Mouse (Mus musculus) left cerebral cortex, adult 11 months (tissue): Measurements from ENCODE around the gene Plekhm1.
A peak's percentile ranks its signal among the peaks of the same experiment; 100 is the strongest.
"Not testable (repeated sequence)": the region's sequence is repeated elsewhere in the genome, so short reads cannot be mapped to it uniquely, and the experiment has no call there.

Source experiments
- DNase-seq: peaks from one replicate; pipeline ENCODE4 v3.0.0; 2022; ENCODE audit warnings: low spot score

Gene Plekhm1

DNA sequence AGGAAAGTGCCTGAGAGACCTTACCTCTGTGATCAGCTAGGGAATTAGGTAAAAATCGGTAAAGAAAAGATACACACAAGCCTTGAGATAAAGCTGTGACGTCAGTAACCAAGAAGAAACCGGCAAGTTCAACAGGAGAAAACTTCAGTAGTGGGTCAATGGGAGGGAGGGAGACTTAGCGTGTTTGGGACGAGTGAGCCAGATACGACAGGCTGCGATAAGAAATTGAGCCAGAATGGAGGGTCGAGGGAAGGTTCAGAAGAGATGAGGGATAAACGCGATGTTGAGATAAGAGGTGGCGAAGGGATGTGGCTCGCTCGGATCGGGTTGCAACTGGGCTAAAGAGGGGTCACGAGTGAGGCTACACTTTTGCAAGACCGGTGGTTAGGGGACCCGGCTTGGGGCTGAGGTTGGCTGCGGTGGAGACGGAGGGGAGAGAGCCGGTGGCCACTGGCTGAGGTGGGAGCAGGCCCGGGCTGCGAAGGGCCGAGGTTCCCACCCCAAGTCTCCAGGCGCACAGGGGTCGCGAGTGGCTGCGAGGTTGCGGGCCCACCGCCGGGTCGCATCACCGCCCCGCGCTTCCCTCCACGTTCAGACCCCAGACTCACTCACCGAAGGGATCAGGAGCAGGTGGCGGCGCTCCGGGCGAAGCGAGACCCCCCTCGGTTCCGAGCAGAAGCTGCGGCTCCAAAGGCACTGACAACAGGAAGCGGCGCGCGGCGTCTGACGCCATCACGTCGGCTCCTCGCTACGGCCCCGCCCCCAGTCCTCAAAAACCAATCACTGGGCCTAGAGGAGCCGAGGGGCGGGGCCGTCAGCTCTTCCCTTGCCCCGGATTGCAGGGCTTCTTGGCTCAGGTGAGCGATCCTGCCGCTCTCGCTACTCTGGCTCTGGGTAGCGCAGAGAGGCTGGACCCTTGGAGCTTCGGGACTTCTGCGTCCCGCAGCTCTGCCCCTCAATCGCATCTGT is at the start of gene Plekhm1:
Gene Plekhm1 (minus strand): TSS at position 707 of the 969 bp plus-strand sequence.
- DNase-seq, result peak; percentile 92

- not testable (repeated sequence) for DNase-seq
These were observed 38.6 kb upstream of the Plekhm1 start for GRCm38 (mm10) chr11:103451105-103451504.

- not testable (repeated sequence) for DNase-seq
These were observed 37.2 kb upstream of the Plekhm1 start for GRCm38 (mm10) chr11:103449721-103450120.

- DNase-seq, result no peak
These were observed 31.2 kb upstream of the Plekhm1 start for GRCm38 (mm10) chr11:103443678-103444077.

DNA sequence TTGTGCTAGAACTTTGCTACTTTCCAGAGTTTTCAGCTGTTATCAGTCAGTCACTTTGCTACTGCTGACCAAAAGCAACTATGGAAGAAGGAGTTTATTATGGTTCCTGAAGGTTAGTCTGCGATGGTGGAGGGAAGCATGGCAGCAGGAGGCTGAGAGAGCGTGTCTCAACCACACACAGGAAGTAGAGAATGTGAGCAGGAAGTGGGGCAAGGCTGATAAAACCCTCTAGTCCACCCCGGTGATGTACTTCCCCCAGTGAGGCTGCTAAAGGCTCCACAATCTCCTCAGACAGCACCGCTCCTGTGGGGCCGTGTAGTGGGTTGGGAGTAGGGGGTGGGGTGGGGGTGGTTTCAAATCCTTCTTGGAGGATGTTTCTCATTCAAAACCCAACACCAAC is 23.8 kb upstream of the Plekhm1 start:
- no peak for DNase-seq

- DNase-seq, result no peak
These were observed 12.5 kb upstream of the Plekhm1 start for GRCm38 (mm10) chr11:103425031-103425430.

DNA sequence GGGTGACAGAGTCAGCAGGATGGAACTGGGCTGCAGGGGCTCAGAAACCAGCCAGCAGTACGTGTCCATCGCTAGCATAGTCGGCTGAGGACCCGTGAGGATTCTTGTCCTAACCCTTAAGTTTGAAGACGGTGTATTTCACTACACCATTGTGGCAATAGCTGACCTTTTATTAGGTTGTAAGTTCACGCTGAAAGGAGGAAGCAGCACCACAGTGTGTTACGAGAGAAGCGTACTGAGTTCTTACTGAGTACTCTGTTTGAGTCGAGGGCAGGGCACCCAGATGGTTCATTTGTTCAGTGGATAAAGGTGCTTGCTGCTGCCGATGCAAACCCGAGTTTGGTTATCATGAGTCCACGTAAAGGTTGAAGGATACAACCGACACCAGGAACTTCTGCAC is 7.2 kb upstream of the Plekhm1 start:
- no peak for DNase-seq

DNA sequence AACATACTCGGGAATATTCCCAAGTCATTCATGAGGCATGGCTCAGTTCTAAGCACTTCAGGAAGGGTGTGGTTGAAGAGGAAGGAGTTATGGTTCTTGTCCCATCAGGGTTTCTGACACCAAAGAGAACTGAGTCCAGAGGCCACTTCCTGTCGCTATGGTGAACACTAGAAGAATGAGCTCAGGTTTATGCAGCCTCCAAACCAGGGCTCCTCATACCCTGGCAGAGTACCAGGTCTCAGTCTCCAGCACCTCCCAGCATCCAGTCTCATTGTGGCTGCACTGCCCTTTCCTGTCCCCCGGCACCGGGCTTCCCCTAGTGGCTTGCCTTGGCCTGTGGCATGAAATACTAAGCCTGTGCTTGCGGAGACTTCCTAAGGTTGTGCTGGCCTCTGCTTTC is 6.7 kb upstream of the Plekhm1 start:
- no peak for DNase-seq

DNA sequence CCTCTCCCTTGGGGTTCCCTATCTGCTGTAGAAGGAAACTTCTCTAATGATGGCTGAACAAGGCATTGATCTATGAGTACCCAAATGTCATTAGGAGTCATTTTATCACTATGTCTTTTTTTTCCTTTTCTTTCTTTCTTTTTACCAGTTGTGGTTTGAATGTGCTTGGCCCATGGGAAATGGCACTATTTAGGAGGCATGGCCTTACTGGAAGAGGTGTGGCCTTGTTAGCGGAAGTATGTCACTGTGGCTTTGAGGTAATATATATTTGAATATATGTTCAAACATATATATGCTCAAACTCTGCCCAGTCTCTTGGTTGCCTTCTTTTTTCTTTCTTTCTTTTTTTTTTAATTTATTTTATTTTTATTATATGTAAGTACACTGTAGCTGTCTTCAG is 1.0 kb upstream of the Plekhm1 start:
- no peak for DNase-seq

GRCm38 (mm10) chr11:103412950-103413423 is 500 bp upstream of the Plekhm1 start:
- DNase-seq, result no peak

GRCm38 (mm10) chr11:103411301-103411700 is 1.2 kb downstream of the Plekhm1 start:
- no peak for DNase-seq

- DNase-seq, result no peak
These were observed 3.6 kb downstream of the Plekhm1 start for GRCm38 (mm10) chr11:103408880-103409279.

GRCm38 (mm10) chr11:103407136-103407535 is 5.4 kb downstream of the Plekhm1 start:
- not testable (repeated sequence) for DNase-seq

- no peak for DNase-seq
These were observed 5.9 kb downstream of the Plekhm1 start for GRCm38 (mm10) chr11:103406551-103406950.

GRCm38 (mm10) chr11:103405814-103406213 is 6.7 kb downstream of the Plekhm1 start:
- DNase-seq, result no peak

GRCm38 (mm10) chr11:103404618-103405017 is 7.9 kb downstream of the Plekhm1 start:
- no peak for DNase-seq

- DNase-seq, result no peak
These were observed 8.7 kb downstream of the Plekhm1 start for GRCm38 (mm10) chr11:103403776-103404175.

DNA sequence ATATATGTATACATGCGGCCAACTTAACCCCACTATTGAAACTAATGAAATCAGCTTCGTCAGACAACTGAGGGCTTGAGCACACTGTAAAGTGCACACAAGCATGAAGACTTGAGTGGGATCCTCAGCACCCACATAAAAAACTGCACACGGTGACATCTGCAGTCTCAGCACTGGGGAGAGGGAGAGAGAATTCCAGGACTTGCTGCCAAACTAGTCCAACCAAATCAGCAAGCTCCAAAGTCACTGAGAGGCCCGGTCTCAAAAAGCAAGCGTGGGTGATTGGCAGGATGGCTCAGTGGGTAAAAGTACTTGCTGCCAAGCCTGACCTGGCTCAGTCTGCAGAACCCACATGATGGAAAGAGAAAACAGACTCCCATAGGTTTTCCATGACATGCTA is 9.7 kb downstream of the Plekhm1 start:
- no peak for DNase-seq

GRCm38 (mm10) chr11:103402198-103402597 is 10.3 kb downstream of the Plekhm1 start:
- DNase-seq, result no peak

DNA sequence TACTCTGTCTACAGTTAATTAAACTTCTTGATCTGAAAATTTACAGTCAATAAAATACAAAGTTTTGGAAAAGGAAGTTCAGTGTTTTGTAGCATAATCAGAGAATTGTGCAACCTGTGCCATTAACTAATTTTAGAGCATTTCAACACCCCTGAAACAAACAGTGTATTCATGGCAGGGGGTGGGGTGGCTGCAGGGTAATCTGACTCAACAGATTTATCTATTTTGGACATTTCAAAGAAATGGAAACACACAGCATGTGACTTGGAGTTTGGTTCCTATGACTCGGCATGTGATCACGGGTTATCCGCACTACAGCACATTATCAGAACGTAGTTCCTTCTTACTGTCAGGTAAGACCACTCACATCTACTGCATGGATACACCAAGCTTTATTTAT is 12.5 kb downstream of the Plekhm1 start:
- DNase-seq, result no peak

- DNase-seq, result no peak
These were observed 13.4 kb downstream of the Plekhm1 start for GRCm38 (mm10) chr11:103399050-103399449.

DNA sequence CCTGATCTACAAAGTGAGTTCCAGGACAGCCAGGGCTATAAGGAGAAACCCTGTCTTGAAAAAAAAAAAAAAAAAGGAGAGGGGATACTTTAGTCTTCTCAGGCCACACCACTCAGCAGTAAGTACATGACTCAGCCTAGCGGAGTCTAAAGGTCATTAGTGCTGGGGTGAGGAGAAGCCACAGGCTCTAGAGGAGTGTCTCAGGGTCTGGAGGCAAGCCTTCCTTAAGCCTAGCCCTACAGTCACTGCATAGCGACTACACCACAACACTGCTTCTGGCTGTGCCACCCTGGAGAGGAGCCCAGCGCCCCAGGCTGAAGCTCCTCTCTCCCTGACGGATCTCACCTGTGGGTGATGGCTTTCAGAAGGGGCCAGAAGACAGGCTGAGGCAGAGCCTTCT is 15.8 kb downstream of the Plekhm1 start:
- no peak for DNase-seq

GRCm38 (mm10) chr11:103396236-103396635 is 16.3 kb downstream of the Plekhm1 start:
- DNase-seq, result no peak

DNA sequence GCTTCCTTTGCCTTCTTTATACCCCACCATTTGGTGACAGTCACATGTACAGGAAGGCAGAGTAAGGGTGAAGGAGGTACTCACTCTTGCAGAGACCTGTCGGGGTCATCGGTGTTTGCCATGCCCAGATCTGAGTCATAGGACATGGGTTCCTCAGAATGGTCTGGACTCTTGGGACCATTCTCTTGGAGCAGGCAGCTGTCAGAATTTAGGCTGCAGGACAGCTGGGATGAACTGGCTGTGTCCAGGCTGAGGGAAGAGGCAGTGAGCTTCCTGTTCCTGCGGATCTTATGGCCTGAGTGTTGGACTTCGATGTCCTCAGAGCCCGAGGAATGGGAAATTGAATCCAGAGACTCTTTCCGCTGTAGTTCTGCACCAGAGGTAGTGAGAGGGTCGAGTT is 17.9 kb downstream of the Plekhm1 start:
- no peak for DNase-seq
